Comparison of ENCODE assay signal across 8 mouse cellular contexts in the genomic region with DNA sequence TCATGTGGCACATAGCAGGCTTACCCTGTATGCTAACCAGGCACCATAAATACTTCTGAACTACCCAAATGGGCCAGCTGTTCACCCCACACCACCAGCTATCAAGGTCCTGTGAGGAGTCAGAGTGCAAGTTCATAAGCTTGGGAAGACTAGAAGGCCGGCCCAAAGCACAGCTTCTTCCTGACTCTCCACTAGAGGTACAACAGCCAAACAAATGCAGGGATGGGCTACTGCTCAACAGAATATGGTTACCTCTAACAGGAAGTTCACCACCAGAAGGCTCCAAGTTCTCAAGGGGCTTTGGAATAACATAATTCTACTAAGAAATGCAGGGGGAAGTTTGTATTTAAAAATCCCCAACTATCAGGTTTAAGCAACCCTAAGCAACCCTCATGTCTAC. TPM values are rescaled to one million over a fixed set of nuclear protein-coding genes. Genes with fewer than 3 reads are reported as not detected.
DNase-seq lines count a peak whose midpoint lies in the region; ATAC-seq and TF ChIP-seq lines count a peak whose summit lies in the region.

No protein-coding gene starts in this region.

- H3K9ac ChIP-seq in MEL (ENCODE audit: control insufficient read depth, low read depth, low read length, poor library complexity, severe bottlenecking) = peak overlapping the region; percentile 72
- H3K9ac ChIP-seq in midbrain, embryonic 13.5 days (replicated peaks) = peak overlapping the region; percentile 100

- H3K27me3 ChIP-seq in kidney, adult 2 months (replicated peaks; ENCODE audit: control insufficient read depth, insufficient read depth, low read length) = no peaks in the 10 kb centered on the region
- H3K27me3 ChIP-seq in MEL (ENCODE audit: control insufficient read depth in 1 of 2, insufficient read depth in 2 of 2, low read length in 2 of 2) = no peaks in the 10 kb centered on the region
- no peaks in the 10 kb centered on the region for H3K27me3 ChIP-seq in hindbrain, embryonic 10.5 days (ENCODE audit: insufficient read depth, poor library complexity, severe bottlenecking)
- no peaks in the 10 kb centered on the region for H3K27me3 ChIP-seq in midbrain, embryonic 13.5 days

- H3K27ac ChIP-seq in kidney, adult 2 months (ENCODE audit: insufficient read depth, low read depth, low read length) = no peak overlapping the region
- H3K27ac ChIP-seq in MEL (ENCODE audit: control insufficient read depth, low read depth, low read length) = no peak overlapping the region; the same call in 1 of the 2 replicates
- H3K27ac ChIP-seq in hindbrain, embryonic 10.5 days = peak overlapping the region; percentile 99
- H3K27ac ChIP-seq in midbrain, embryonic 13.5 days = no peak overlapping the region

- H3K9me3 ChIP-seq in MEL (replicated peaks; ENCODE audit: insufficient read depth, low read length) = no peaks in the 10 kb centered on the region
- H3K9me3 ChIP-seq in hindbrain, embryonic 10.5 days = no peaks in the 10 kb centered on the region
- no peaks in the 10 kb centered on the region for H3K9me3 ChIP-seq in midbrain, embryonic 13.5 days

- peaks cover 74% of the 10 kb centered on the region for H3K79me2 ChIP-seq in MEL (ENCODE audit: control insufficient read depth, insufficient read depth, low read length, poor library complexity)

- no peak for TF ChIP-seq EP300 in MEL (IDR thresholded peaks at IDR 0.05; ENCODE audit: low read depth in 1 of 2, low read length in 2 of 2)

- ATAC-seq in midbrain, embryonic 13.5 days = no peak
- no peak for ATAC-seq in erythroid progenitor cell, adult 5-6 weeks (replicated peaks; ENCODE audit: low FRiP score, poor library complexity, severe bottlenecking)

- no peak for TF ChIP-seq CTCF in kidney, adult 2 months (conservative IDR thresholded peaks at IDR 0.05; ENCODE audit: insufficient read depth, insufficient read length, low read depth, low read length)
- TF ChIP-seq CTCF in MEL (IDR thresholded peaks at IDR 0.05 in 2 of 3, conservative IDR thresholded peaks at IDR 0.05 in 1 of 3; ENCODE audit: control insufficient read depth in 1 of 3, insufficient read depth in 1 of 3, low read depth in 2 of 3, low read length in 3 of 3, poor library complexity in 1 of 3, severe bottlenecking in 1 of 3) = no peak

- peak overlapping the region; percentile 96; the same call in 1 of the 2 replicates for H3K4me3 ChIP-seq in kidney, adult 2 months (ENCODE audit: insufficient read depth, low read depth, low read length)
- peak overlapping the region; percentile 83 to 99 for H3K4me3 ChIP-seq in MEL (ENCODE audit: control insufficient read depth in 1 of 2, insufficient read depth in 1 of 2, low read depth in 2 of 2, low read length in 2 of 2)
- H3K4me3 ChIP-seq in hindbrain, embryonic 10.5 days = peak overlapping the region; percentile 92
- H3K4me3 ChIP-seq in midbrain, embryonic 13.5 days (replicated peaks) = peak overlapping the region; percentile 98

- TF ChIP-seq POLR2A in kidney, adult 2 months (IDR thresholded peaks at IDR 0.05; ENCODE audit: low read depth, low read length) = no peak
- no peak for TF ChIP-seq POLR2A in MEL (IDR thresholded peaks at IDR 0.05; ENCODE audit: control insufficient read depth in 1 of 2, insufficient read depth in 1 of 2, low read depth in 1 of 2, low read length in 2 of 2, poor library complexity in 1 of 2)

- peak; percentile 20 for DNase-seq in kidney, adult 2 months
- no peak for DNase-seq in kidney, adult 8-10 months
- peak; percentile 51 for DNase-seq in MEL (ENCODE audit: low read depth, low spot score)
- DNase-seq in hindbrain, embryonic 10.5 days (ENCODE audit: low spot score) = no peak
- DNase-seq in right cerebral cortex, postnatal 14 days = no peak
- no peak for DNase-seq in layer of hippocampus, postnatal 14 days (ENCODE audit: low spot score in 2 of 2)

- H3K4me2 ChIP-seq in midbrain, embryonic 13.5 days (replicated peaks) = peak overlapping the region; percentile 80

- TF ChIP-seq RAD21 in MEL (IDR thresholded peaks at IDR 0.05; ENCODE audit: low read depth, low read length) = no peak

- no peaks in the 10 kb centered on the region for H3K36me3 ChIP-seq in kidney, adult 2 months (ENCODE audit: control insufficient read depth, insufficient read depth, low read length)
- H3K36me3 ChIP-seq in MEL (ENCODE audit: control insufficient read depth in 1 of 2, insufficient read depth in 2 of 2, low read length in 2 of 2) = peaks cover 24 to 37% of the 10 kb centered on the region in 2 experiments
- H3K36me3 ChIP-seq in hindbrain, embryonic 10.5 days = peaks cover 44% of the 10 kb centered on the region
- H3K36me3 ChIP-seq in midbrain, embryonic 13.5 days = peaks cover 19% of the 10 kb centered on the region

- WGBS in kidney, adult 2 months = 0% methylated on average over 1 of the region's 1 CpGs
- WGBS in hindbrain, embryonic 10.5 days = 39% methylated on average over 1 of the region's 1 CpGs
- WGBS in midbrain, embryonic 13.5 days = 31% methylated on average over 1 of the region's 1 CpGs

- peaks cover 43% of the 10 kb centered on the region for H3K4me1 ChIP-seq in kidney, adult 2 months (ENCODE audit: control insufficient read depth, insufficient read depth, low read length)
- peaks cover 21 to 30% of the 10 kb centered on the region in 2 experiments for H3K4me1 ChIP-seq in MEL (ENCODE audit: control insufficient read depth in 1 of 2, insufficient read depth in 2 of 2, low read length in 2 of 2)
- H3K4me1 ChIP-seq in hindbrain, embryonic 10.5 days (replicated peaks) = peaks cover 47% of the 10 kb centered on the region
- H3K4me1 ChIP-seq in midbrain, embryonic 13.5 days (replicated peaks) = peaks cover 66% of the 10 kb centered on the region

TF ChIP-seq in MEL, 35 proteins besides CTCF, POLR2A, EP300 and RAD21 (continues in another document):
- TF ChIP-seq ZMIZ1 (IDR thresholded peaks at IDR 0.05; ENCODE audit: low read depth, low read length) (no peak), MAZ (IDR thresholded peaks at IDR 0.05; ENCODE audit: low read depth, low read length) (no peak), RCOR1 (IDR thresholded peaks at IDR 0.05; ENCODE audit: low read depth, low read length) (no peak), USF2 (IDR thresholded peaks at IDR 0.05; ENCODE audit: borderline replicate concordance in 1 of 2, insufficient read depth in 1 of 2, low read depth in 1 of 2, low read length in 2 of 2) (no peak), BHLHE40 (IDR thresholded peaks at IDR 0.05; ENCODE audit: borderline replicate concordance, low read depth, low read length) (no peak), SIN3A (IDR thresholded peaks at IDR 0.05; ENCODE audit: low read length) (no peak), MXI1 (IDR thresholded peaks at IDR 0.05; ENCODE audit: low read depth, low read length) (no peak), CHD2 (IDR thresholded peaks at IDR 0.05; ENCODE audit: low read length) (no peak), CHD1 (IDR thresholded peaks at IDR 0.05; ENCODE audit: low read depth, low read length) (no peak)

RNA-seq across cellular contexts. Expression of gene Csnk1d, which starts 1.6 kb away (rescaled TPM):
- polyA plus RNA-seq in kidney, adult 2 months (2012; rRNA removed) = 63.3 and 71.0 TPM in 2 replicates
- total RNA-seq in MEL (2012; rRNA removed) = 81.3 and 83.2 TPM in 2 replicates
- 100 to 1,000 TPM; 121 to 329 TPM for polyA plus RNA-seq in MEL (2012; ENCODE audit: insufficient read depth in 1 of 2, insufficient read length in 2 of 2, low read depth in 1 of 2, low replicate concordance in 2 of 2, missing spikeins in 1 of 2)
- polyA plus RNA-seq in hindbrain, embryonic 10.5 days (2016; fragmentation: Nextera tagmentation; extraction: Ambion mirVana) = 124 and 134 TPM in 2 replicates
- polyA plus RNA-seq in midbrain, embryonic 13.5 days (2015; fragmentation: Nextera tagmentation; extraction: Ambion mirVana) = 152 and 161 TPM in 2 replicates
- 7.6 and 27.7 TPM in 2 replicates for total RNA-seq in erythroid progenitor cell, adult 5-6 weeks (2015; ENCODE audit: low replicate concordance)
- total RNA-seq in erythroid progenitor cell, adult 5-6 weeks (2017; ENCODE audit: low replicate concordance) = 17.3 and 26.2 TPM in 2 replicates
- 100 to 1,000 TPM; 123 to 126 TPM for total RNA-seq in layer of hippocampus, postnatal 14 days (2021)

RNA-seq across cellular contexts. Expression of gene Slc16a3, which starts 41.2 kb away (rescaled TPM):
- polyA plus RNA-seq in kidney, adult 2 months (2012; rRNA removed) = 2.0 and 2.9 TPM in 2 replicates
- total RNA-seq in MEL (2012; rRNA removed) = 570 and 748 TPM in 2 replicates
- polyA plus RNA-seq in MEL (2012; ENCODE audit: insufficient read depth in 1 of 2, insufficient read length in 2 of 2, low read depth in 1 of 2, low replicate concordance in 2 of 2, missing spikeins in 1 of 2) = 100 to 1,000 TPM in 1 of 2 experiments, 10 to 100 TPM in 1; 85.7 to 610 TPM
- 111 and 204 TPM in 2 replicates for polyA plus RNA-seq in hindbrain, embryonic 10.5 days (2016; fragmentation: Nextera tagmentation; extraction: Ambion mirVana)
- 10.1 and 14.0 TPM in 2 replicates for polyA plus RNA-seq in midbrain, embryonic 13.5 days (2015; fragmentation: Nextera tagmentation; extraction: Ambion mirVana)
- 4.7 and 5.4 TPM in 2 replicates for total RNA-seq in erythroid progenitor cell, adult 5-6 weeks (2015; ENCODE audit: low replicate concordance)
- total RNA-seq in erythroid progenitor cell, adult 5-6 weeks (2017; ENCODE audit: low replicate concordance) = 0.98 and 3.3 TPM in 2 replicates
- 1 to 10 TPM; 2.1 to 3.3 TPM for total RNA-seq in layer of hippocampus, postnatal 14 days (2021)

RNA-seq across cellular contexts. Expression of gene Cd7, which starts 49.7 kb away (rescaled TPM):
- 1.2 and 3.0 TPM in 2 replicates for polyA plus RNA-seq in kidney, adult 2 months (2012; rRNA removed)
- total RNA-seq in MEL (2012; rRNA removed) = 0.39 and 0.58 TPM in 2 replicates
- under 1 TPM in 1 of 2 experiments, not detected in 1; 0.33 TPM for polyA plus RNA-seq in MEL (2012; ENCODE audit: insufficient read depth in 1 of 2, insufficient read length in 2 of 2, low read depth in 1 of 2, low replicate concordance in 2 of 2, missing spikeins in 1 of 2)
- not detected in 2 replicates for polyA plus RNA-seq in hindbrain, embryonic 10.5 days (2016; fragmentation: Nextera tagmentation; extraction: Ambion mirVana)
- polyA plus RNA-seq in midbrain, embryonic 13.5 days (2015; fragmentation: Nextera tagmentation; extraction: Ambion mirVana) = 0.50 TPM in 1 of 2 replicates, not detected in the other
- 4.0 and 13.0 TPM in 2 replicates for total RNA-seq in erythroid progenitor cell, adult 5-6 weeks (2015; ENCODE audit: low replicate concordance)
- total RNA-seq in erythroid progenitor cell, adult 5-6 weeks (2017; ENCODE audit: low replicate concordance) = 1.2 TPM in 1 of 2 replicates, not detected in the other
- total RNA-seq in layer of hippocampus, postnatal 14 days (2021) = not detected

RNA-seq across cellular contexts. Expression of gene Ccdc57, which starts 56.9 kb away (rescaled TPM):
- 2.9 and 3.5 TPM in 2 replicates for polyA plus RNA-seq in kidney, adult 2 months (2012; rRNA removed)
- total RNA-seq in MEL (2012; rRNA removed) = 4.4 and 5.3 TPM in 2 replicates
- polyA plus RNA-seq in MEL (2012; ENCODE audit: insufficient read depth in 1 of 2, insufficient read length in 2 of 2, low read depth in 1 of 2, low replicate concordance in 2 of 2, missing spikeins in 1 of 2) = 1 to 10 TPM in 1 of 2 experiments, not detected in 1; 7.4 TPM
- 6.1 and 6.4 TPM in 2 replicates for polyA plus RNA-seq in hindbrain, embryonic 10.5 days (2016; fragmentation: Nextera tagmentation; extraction: Ambion mirVana)
- 5.2 and 6.1 TPM in 2 replicates for polyA plus RNA-seq in midbrain, embryonic 13.5 days (2015; fragmentation: Nextera tagmentation; extraction: Ambion mirVana)
- total RNA-seq in erythroid progenitor cell, adult 5-6 weeks (2015; ENCODE audit: low replicate concordance) = 6.7 and 11.2 TPM in 2 replicates
- total RNA-seq in erythroid progenitor cell, adult 5-6 weeks (2017; ENCODE audit: low replicate concordance) = 12.1 and 13.5 TPM in 2 replicates
- total RNA-seq in layer of hippocampus, postnatal 14 days (2021) = 1 to 10 TPM; 5.7 to 7.8 TPM

Comparison
In these comparisons a context has a peak if more than half of its experiments do, and no peak if none do; other contexts are left out.
1. DNase-seq: peak in kidney, adult 2 months (single experiment) and MEL (single experiment); none in kidney, adult 8-10 months (0 of 2), hindbrain, embryonic 10.5 days (single experiment), right cerebral cortex, postnatal 14 days (single experiment) and layer of hippocampus, postnatal 14 days (0 of 2).
2. Peak in every context shown above with its lines, with median percentiles within 50 percentile points of each other: H3K4me3 ChIP-seq.